Mouse (Mus musculus) heart, postnatal 0 days (tissue): ENCODE results near the gene Ntn4.

Source experiments
- CTCF ChIP-seq: IDR thresholded peaks from 2 replicates; pipeline ENCODE4 v1.5.1; 2016; ENCODE audit warnings: antibody characterized with exemption, control low read depth, low read depth
- EP300 ChIP-seq: IDR thresholded peaks from 2 replicates; pipeline ENCODE4 v1.6.1; 2016; ENCODE audit warnings: antibody characterized with exemption, low read depth

DNA sequence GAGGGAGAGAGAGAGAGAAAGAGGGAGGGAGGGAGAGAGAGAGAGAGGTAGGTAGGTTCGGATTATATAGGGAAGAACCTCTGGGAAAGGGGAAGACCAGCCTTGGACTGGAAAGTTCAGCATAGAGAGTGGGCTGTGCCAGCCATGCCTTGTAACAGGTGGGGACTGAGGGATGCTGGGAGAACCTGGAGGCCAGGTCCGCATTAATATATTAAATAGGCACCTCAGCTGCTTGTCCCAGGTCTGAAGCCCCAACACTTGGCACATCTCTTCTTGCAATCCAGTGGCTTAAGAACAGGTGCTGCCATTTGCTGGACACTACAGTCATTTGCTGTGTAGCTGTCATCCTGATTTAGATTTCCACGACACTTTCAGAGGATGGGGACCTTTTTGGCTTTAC lies 43.8 kb upstream of the Ntn4 start:
- no peak for TF ChIP-seq CTCF
- TF ChIP-seq EP300, result no peak
